ENCODE assay signal across 24 mouse cellular contexts in genomic region chr11:29745513-29745912, GRCm38 (mm10). TPM values are rescaled to one million over a fixed set of nuclear protein-coding genes. Genes with fewer than 3 reads are reported as not detected.
DNase-seq lines count a peak whose midpoint lies in the region; TF ChIP-seq lines count a peak whose summit lies in the region.
"Had no signal": no experiment of that assay in that cellular context is flagged by ENCODE, and none has a peak within 500 bp of the region (broad histone marks: within the 10 kb centered on the region; RNA-seq: fewer than 3 reads in every experiment).

No protein-coding gene starts in this region.

- no peak for TF ChIP-seq CTCF in left cerebral cortex, adult 2 months (IDR thresholded peaks at IDR 0.05)

- peak overlapping the region; percentile 24; the same call in 1 of the 2 replicates for H3K27ac ChIP-seq in left cerebral cortex, adult 2 months
- H3K27ac ChIP-seq: hindbrain, embryonic 10.5 days; hindbrain, embryonic 15.5 days; kidney, embryonic 15.5 days; limb, embryonic 12.5 days; lung, embryonic 15.5 days; neural tube, embryonic 12.5 days had no signal

- no peak for DNase-seq in left cerebral cortex, adult 2 months (ENCODE audit: extremely low spot score in 1 of 2, low spot score in 2 of 2)
- no peak for DNase-seq in left cerebral cortex, postnatal 36 days (ENCODE audit: low spot score in 2 of 2)
- peak; percentile 43 for DNase-seq in cerebellum, adult 8-10 months
- peak; percentile 67 to 76 for DNase-seq in cerebellum, postnatal 25 days
- DNase-seq in left cerebral cortex, adult 8-10 months (ENCODE audit: low spot score in 2 of 2), result no peak
- DNase-seq in liver, result no peak
- DNase-seq: adrenal gland, adult 2 months; adrenal gland, postnatal 36 days; B cell, adult 2 months; forebrain, postnatal 0 days; kidney, adult 11 months; kidney, postnatal 36 days; layer of hippocampus, postnatal 36 days; lung, postnatal 36 days; thymus, adult 2 months; thymus, postnatal 4 days had no signal

- intact Hi-C loops in left cerebral cortex, adult 2 months (cut with DNase I), result loop anchor here (5.0 kb wide), 1 partner anchor 52 kb away; no protein-coding TSS in a partner anchor
- intact Hi-C loops in left cerebral cortex, postnatal 36 days (cut with DNase I), result no loop called here

- no peak overlapping the region for H3K4me3 ChIP-seq in left cerebral cortex, adult 2 months
- H3K4me3 ChIP-seq: erythroblast, embryonic 14.5 days; hindbrain, embryonic 10.5 days; hindbrain, embryonic 15.5 days; kidney, embryonic 15.5 days; limb, embryonic 12.5 days; lung, embryonic 15.5 days; myocyte; neural tube, embryonic 12.5 days had no signal

RNA-seq across cellular contexts. Expression of gene Rtn4, which starts 52.8 kb away (rescaled TPM):
- total RNA-seq in left cerebral cortex, adult 2 months (2021), result 100 to 1,000 TPM; 607 to 709 TPM
- total RNA-seq in left cerebral cortex, postnatal 36 days (2021), result 100 to 1,000 TPM; 669 to 679 TPM
- total RNA-seq in left cerebral cortex, adult 8-10 months (2022), result 100 to 1,000 TPM; 641 to 748 (median 678) TPM

Comparison
In these comparisons a context has a peak if more than half of its experiments do, and no peak if none do; other contexts are left out.
1. DNase-seq: peak in cerebellum, adult 8-10 months (single experiment) and cerebellum, postnatal 25 days (2 of 2); none in left cerebral cortex, adult 2 months (0 of 2), left cerebral cortex, postnatal 36 days (0 of 2), left cerebral cortex, adult 8-10 months (0 of 2) and liver (single experiment).